8 mouse cellular contexts compared by ENCODE assay signal in the genomic region with DNA sequence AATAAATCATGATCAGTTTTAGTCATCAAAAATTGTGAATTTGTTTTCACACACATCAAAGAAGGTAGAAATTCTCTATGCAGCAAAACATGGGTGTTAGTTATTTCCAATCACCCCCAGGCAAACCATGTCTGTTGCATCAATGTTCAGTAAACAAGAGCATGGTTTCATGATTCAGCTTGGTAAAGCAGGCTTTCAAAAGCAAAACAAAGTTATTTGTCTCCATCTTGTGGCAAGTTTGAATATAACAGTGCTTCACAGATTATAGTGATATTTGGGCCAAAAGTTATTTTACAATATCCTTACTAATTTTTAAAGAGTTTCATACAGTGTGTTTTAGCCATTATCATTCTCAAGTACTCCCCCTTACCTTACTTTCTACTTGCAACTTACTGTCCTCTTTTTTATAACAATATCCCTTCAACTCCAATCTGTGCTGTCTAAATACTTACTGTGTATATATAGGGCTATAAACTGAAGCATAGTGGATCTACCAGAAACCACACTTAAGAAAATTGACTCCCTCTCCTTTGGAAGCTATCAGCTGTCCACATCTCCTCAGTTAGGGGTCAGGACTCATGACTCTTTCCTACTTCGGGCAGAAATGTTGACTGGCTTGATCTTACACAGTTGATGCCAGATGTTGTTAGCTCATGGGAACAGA.
DNase-seq lines count a peak whose midpoint lies in the region; ATAC-seq and TF ChIP-seq lines count a peak whose summit lies in the region.
"Had no signal": no experiment of that assay in that cellular context is flagged by ENCODE, and none has a peak within 500 bp of the region (broad histone marks: within the 10 kb centered on the region; RNA-seq: fewer than 3 reads in every experiment).

No protein-coding gene starts in this region.

- H3K9ac ChIP-seq in lung, embryonic 14.5 days = no peak overlapping the region
- H3K9ac ChIP-seq in hindbrain, embryonic 14.5 days = no peak overlapping the region
- H3K9ac ChIP-seq: heart, embryonic 15.5 days had no signal

- peak; percentile 66 for DNase-seq in lung, embryonic 14.5 days
- no peak for DNase-seq in lung, postnatal 4 days
- peak; percentile 29 for DNase-seq in adipocyte (ENCODE audit: low spot score)
- DNase-seq in hindbrain, embryonic 14.5 days (ENCODE audit: low spot score) = peak; percentile 80
- peak; percentile 17 for DNase-seq in telencephalon, adult 2 months (ENCODE audit: low read depth, low spot score)
- no peak for DNase-seq in testis, postnatal 14 days (ENCODE audit: low spot score)
- no peak for DNase-seq in adrenal gland, postnatal 10 days

- TF ChIP-seq CTCF in lung, embryonic 14.5 days (IDR thresholded peaks at IDR 0.05; ENCODE audit: low read depth) = peak; percentile 54

- 47% methylated on average over 1 of the region's 1 CpGs for WGBS in lung, embryonic 14.5 days
- 75% methylated on average over 1 of the region's 1 CpGs for WGBS in hindbrain, embryonic 14.5 days

- H3K27ac ChIP-seq in lung, embryonic 14.5 days (ENCODE audit: low read depth) = no peak overlapping the region
- no peak overlapping the region for H3K27ac ChIP-seq in hindbrain, embryonic 14.5 days
- H3K27ac ChIP-seq: heart, embryonic 15.5 days had no signal

- no peaks in the 10 kb centered on the region for H3K27me3 ChIP-seq in lung, embryonic 14.5 days (ENCODE audit: insufficient read depth, low read length)
- no peaks in the 10 kb centered on the region for H3K27me3 ChIP-seq in hindbrain, embryonic 14.5 days (ENCODE audit: control insufficient read depth, insufficient read depth, low read length)
- H3K27me3 ChIP-seq: heart, embryonic 15.5 days had no signal

- no peaks in the 10 kb centered on the region for H3K4me1 ChIP-seq in lung, embryonic 14.5 days (ENCODE audit: insufficient read depth)
- no peaks in the 10 kb centered on the region for H3K4me1 ChIP-seq in hindbrain, embryonic 14.5 days (replicated peaks; ENCODE audit: control insufficient read depth, insufficient read depth, low read length)
- H3K4me1 ChIP-seq: heart, embryonic 15.5 days had no signal

- no peaks in the 10 kb centered on the region for H3K36me3 ChIP-seq in lung, embryonic 14.5 days (ENCODE audit: insufficient read depth)
- H3K36me3 ChIP-seq in hindbrain, embryonic 14.5 days (replicated peaks; ENCODE audit: control insufficient read depth, insufficient read depth) = no peaks in the 10 kb centered on the region
- H3K36me3 ChIP-seq: heart, embryonic 15.5 days had no signal

- no peak overlapping the region for H3K4me3 ChIP-seq in lung, embryonic 14.5 days (ENCODE audit: low read depth, low read length)
- H3K4me3 ChIP-seq in hindbrain, embryonic 14.5 days (replicated peaks; ENCODE audit: low read length) = no peak overlapping the region
- H3K4me3 ChIP-seq: heart, embryonic 15.5 days had no signal

- ATAC-seq in lung, embryonic 14.5 days (ENCODE audit: insufficient read depth) = no peak
- peak; percentile 70; the same call in 1 of the 2 replicates for ATAC-seq in hindbrain, embryonic 14.5 days (ENCODE audit: low FRiP score)

- H3K4me2 ChIP-seq in lung, embryonic 14.5 days = no peak overlapping the region
- H3K4me2 ChIP-seq in hindbrain, embryonic 14.5 days (replicated peaks) = no peak overlapping the region
- H3K4me2 ChIP-seq: heart, embryonic 15.5 days had no signal

- no peaks in the 10 kb centered on the region for H3K9me3 ChIP-seq in lung, embryonic 14.5 days (ENCODE audit: low read depth, low read length)
- no peaks in the 10 kb centered on the region for H3K9me3 ChIP-seq in hindbrain, embryonic 14.5 days (ENCODE audit: control insufficient read depth, low read length)
- H3K9me3 ChIP-seq: heart, embryonic 15.5 days had no signal

Comparison
In these comparisons a context has a peak if more than half of its experiments do, and no peak if none do; other contexts are left out.
1. DNase-seq: peak in lung, embryonic 14.5 days (single experiment), adipocyte (single experiment), hindbrain, embryonic 14.5 days (single experiment) and telencephalon, adult 2 months (single experiment); none in lung, postnatal 4 days (0 of 2), testis, postnatal 14 days (single experiment) and adrenal gland, postnatal 10 days (single experiment).